Mouse (Mus musculus): ENCODE data around the gene Zbtb3. TPM values are rescaled to one million over a fixed set of nuclear protein-coding genes. Genes with fewer than 3 reads are reported as not detected.
A peak's percentile ranks its signal among the peaks of the same experiment; 100 is the strongest.

The Zbtb3 gene
- 2.4 and 2.9 TPM in 2 replicates for polyA plus RNA-seq (2012; rRNA removed)

DNA sequence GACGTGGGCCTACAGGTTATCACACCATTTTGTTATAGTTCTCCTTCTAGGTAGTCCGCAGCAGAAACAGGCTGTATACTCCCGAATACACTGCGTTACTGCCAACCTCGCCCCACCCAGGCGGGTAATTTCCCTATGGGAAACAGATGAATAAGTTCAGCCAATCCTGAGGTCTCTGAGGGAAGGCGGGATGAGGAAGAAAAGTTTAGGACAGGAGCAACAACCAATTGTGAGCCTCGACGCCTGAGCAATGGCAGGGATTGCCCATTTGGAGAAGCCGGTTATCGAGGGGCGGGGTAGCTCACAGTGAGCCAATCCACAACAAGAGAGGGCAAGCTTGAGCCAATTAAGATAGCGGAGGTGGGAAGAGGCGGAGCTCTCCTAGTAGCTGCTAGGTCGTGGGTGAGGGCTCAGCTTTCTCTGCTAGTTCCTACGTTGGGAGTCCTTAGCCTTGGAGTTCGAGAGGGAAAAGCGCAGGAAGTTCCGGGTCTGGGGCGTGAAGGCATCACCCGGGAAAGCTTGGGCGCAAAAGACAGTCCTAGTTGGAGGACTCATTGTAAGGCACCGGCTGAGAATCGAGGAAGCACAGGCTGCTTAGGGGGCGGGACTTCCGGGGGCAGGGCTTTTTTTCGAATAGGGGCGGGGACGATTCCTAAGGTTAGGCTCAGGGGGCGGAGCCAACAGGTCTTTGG is at the start of gene Zbtb3:
TSS of gene Zbtb3 (plus strand) at position 426 of the 692 bp plus-strand sequence.
- peak; percentile 98 for DNase-seq (ENCODE audit: low read depth)

DNA sequence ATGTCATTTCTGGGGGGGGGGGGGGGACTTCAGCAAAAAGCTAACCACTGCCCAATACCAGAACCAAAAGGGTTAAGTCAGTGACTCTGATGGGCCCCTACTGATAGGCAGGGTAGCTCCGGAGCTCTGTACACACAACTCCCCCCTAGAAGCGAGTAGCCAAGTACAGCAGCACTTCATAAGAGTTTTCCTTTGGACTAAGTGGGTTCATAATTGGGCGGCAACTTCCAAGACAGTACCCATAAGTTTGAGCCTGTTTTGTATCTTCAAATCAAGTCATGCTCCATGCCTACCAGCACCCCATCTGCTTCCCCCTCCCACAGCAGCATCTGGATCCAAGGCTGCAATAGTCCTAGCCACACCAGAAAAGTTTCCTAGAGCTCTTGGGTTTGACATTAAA is 46.7 kb upstream of the Zbtb3 start:
- DNase-seq (ENCODE audit: low read depth) = no peak

DNA sequence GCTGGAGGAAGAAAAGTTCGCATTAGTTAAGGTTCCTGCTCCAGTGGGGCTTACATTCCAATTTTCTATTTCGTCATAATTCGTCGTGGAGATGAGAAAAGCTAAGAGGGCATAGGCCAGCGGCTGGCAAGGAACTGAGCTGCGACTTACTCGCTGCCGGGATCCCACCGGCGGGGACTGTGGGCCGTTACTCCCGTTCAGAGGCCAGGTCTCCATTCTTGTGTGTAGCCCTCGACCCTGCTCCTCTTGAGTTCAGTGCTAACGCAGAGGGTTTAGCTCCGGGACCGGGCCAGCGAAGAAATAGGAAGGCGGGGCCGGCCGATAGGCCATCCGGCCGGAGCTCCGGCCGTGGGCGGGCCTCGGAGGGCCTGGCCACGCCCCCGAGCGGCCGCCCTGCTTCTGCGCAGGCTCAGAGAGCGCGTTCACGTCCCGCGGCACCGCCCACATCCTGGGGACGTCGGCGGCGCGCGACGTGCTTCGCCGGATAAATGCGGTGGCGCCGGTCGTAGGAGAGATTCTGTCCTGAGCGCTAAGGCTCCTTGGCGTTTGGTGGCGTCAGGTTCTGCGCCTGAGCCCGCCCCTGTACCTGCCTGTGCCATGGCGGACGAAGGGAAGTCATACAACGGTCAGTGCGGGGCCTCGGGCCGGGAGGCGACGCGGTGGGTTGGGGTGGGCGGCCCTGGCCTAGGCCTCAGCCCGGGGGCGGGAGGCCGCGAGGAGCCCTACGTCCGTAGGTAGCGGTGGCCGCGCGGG is 45.5 kb upstream of the Zbtb3 start, which contains the start of gene Nxf1:
TSS of gene Nxf1 (plus strand) at position 439 of the 753 bp plus-strand sequence.
- DNase-seq (ENCODE audit: low read depth) = no peak

DNA sequence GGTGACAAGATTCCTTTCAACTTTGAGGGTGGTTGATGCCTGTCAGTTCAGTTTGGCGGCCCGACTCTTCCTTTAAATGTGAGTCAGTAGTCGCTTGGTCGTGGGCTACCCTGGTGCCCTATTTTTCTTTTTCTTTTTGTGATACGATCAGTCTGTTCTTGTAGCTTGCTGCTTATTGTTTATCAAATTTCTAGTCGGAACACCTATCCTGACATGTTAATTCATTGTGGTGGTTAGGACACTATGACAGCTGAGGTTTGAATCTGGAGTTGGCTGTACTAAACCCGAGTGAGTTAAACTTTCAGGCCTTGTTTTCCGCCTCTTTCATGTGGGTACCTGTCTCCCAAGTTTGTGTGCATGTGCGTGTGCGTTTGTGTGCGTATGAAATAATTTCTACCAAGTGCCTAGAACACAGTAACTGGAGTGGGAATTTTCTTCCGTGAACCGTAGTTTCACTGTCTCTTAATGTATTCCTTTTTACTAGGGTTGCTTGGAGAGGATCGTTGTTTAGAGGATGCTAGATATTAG is 44.8 kb upstream of the Zbtb3 start:
- DNase-seq (ENCODE audit: low read depth) = no peak

DNA sequence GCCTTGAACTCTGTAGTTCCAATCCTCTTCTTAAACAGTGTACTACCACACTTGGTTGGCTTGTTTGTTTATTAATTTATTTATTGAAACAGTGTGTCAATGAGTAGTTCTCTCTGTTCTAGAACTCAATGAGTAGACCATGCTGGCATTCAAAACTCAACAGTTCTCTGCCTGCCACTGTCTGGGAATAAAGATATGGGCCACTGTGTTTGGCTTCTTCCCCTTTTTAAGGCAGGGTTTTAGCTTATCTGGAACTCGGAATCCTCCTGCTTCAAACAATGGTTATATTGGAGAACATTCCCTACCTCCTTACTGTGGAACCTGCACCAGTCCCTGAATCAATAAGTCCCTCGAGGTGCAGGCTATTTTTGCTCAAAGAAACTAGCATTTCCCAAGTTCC is 43.5 kb upstream of the Zbtb3 start:
- no peak for DNase-seq (ENCODE audit: low read depth)

DNA sequence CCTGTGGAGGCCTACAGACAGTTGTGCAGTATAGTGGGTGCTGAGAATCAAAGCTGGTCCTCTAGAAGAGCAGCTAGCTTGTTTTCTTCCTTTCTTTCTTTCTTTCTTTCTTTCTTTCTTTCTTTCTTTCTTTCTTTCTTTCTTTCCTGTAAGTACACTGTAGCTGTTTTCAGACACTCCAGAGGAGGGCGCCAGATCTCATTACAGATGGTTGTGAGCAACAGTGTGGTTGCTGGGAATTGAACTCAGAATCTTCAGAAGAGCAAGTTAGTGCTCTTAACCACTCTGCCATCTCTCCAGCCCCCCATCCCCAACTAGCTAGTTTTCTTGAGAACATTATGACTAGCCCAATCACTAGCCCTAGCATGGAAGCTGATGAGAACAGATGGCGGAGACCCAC is 41.6 kb upstream of the Zbtb3 start:
- DNase-seq (ENCODE audit: low read depth) = no peak

DNA sequence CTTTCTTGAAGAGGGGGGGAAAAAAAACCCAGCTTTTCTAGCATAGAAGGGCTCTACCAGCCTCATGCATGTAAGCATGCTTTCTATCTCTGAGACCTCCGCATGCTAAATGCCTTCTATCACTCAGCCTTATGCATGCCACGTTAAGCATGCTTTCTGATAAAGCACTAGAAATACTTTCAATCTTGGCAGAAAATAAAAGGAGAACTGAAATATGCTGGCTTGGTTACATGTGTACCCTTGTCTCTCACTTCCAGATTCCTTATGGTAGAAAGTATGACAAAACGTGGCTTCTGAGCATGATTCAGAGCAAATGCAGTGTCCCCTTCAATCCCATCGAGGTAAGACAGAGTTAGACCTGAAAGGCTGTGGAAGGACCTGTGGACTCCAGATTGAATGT is 39.1 kb upstream of the Zbtb3 start:
- no peak for DNase-seq (ENCODE audit: low read depth)

DNA sequence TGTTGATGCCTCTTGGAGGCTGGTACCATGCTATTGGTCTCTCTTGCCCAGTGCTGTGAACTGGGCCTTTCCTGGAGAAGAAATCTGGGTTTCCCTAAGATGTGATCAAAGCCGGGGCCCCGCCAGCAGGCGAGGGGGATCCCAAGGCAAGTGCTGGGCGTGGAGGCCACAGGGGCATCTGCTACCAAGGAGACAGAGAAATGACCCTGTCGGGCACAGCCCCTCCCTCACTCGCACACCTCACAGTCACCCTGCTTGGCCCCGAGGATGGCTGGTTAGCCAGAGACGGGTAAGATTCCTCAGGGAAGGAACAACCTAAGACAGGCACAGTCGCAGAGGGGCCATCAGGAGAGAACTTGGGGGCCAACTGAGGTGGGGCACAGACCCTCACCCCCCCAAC is 36.8 kb upstream of the Zbtb3 start:
- DNase-seq (ENCODE audit: low read depth) = no peak

DNA sequence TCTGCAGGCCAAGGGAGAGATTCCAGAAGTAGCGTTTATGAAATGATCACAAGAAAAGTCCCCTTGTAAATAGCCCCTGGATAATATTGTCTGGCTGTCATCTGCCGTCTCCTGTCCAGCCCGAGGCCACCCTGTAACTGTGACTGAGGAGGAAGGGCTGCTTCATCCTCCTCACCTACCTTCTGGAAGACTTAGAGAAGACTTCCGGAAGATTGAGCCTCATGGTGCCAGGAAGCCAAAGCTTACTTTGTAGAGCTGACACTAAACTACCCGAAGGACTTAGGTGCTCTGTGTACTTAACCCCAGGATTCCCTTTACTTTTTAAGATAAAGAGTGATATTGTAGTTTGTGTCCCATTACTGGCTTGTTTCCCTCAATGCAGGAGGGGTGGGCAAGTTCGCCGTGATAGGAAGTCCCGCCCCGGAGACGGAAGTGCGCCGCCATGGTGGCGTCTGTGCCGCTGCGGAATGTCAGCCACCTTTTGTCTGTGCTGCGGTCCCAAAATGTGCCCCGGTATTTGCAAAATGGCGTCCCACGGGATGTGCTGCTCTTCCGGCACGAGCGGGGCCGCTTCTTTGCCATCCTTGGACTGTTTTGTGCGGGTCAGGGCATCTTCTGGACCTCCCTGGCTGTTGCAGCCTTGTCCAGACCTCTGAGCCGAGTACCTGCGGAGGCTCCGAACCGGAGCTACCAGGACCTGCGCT is 31.6 kb upstream of the Zbtb3 start, which contains the start of gene Tmem223:
TSS of gene Tmem223 (plus strand) at position 430 of the 704 bp plus-strand sequence.
- no peak for DNase-seq (ENCODE audit: low read depth)

DNA sequence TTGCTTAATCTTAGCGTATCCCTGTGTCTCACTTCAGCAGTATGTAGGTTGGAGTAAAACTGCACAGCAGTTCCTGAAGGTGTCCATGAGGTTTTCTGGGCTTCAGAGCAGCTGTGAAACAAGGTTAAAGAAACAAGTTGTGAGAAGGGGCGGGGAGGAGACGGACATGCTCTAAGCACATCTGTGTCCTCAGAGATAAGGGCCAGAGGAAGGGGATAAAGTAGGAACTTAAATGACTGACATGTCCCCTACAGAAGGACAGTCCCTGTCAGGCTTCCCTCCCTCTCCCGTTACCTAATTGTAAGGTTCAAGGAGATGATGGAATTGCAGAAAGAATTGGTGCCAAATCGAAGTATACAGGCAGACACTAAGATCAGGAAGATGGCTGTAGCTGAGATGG is 29.4 kb upstream of the Zbtb3 start:
- no peak for DNase-seq (ENCODE audit: low read depth)

DNA sequence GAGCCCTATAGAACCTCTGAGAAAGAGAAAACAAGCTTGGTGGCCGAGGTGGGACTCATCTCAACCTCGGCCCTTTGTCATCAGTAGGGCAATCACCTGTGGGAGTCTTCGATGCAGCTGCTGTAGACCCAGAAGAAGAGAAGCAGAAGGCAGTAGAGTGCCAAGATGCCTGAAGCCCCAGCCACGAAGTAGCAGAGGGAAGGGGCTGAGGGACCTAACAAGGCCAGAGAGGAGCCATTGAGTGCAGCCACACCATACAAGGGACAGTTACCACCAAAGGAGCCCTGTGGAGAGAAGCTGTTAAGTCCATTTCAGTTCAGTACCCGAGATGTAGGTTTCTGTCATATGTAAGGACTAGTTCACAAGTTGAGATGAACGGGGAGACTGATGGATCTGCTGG is 28.9 kb upstream of the Zbtb3 start:
- no peak for DNase-seq (ENCODE audit: low read depth)

DNA sequence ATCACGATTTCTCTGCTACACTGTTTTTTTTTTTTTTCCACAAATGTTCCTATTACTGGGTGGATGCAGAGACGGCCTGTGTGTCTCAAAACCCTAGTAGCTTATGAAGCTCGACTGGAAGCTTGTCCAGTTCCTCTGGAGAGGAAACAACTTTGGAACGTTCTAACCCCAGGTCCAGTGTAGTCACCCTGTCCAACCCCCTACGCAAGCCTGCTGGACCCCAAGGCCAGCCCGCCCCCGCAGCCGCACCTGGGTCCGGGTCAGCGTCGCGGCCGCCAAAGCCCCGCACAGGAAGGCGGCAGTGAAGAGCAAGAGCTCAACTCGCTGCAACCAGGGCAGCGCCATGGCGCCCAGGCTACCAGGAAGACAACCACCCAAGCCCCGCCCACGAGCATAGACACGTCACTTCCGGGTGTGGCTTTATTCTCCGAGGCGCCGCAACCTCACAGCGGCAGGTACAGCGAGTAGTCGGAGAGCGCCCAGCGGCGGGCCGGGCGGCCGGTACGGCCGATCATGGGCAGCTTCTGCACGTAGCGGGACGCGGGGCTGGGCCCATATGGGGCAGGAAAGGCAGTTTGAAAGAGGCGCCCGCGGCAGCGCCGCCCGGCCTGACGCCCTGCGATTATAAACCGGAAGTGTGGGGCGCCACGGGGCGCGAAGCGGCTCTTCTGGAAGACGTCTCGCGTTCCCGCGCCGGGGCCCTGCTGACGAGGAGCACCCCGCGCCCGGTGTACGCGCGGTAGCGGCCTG is 28.1 kb upstream of the Zbtb3 start, which contains the start of gene Tmem179b:
TSS of gene Tmem179b (minus strand) at position 382 of the 750 bp plus-strand sequence.
- no peak for DNase-seq (ENCODE audit: low read depth)

DNA sequence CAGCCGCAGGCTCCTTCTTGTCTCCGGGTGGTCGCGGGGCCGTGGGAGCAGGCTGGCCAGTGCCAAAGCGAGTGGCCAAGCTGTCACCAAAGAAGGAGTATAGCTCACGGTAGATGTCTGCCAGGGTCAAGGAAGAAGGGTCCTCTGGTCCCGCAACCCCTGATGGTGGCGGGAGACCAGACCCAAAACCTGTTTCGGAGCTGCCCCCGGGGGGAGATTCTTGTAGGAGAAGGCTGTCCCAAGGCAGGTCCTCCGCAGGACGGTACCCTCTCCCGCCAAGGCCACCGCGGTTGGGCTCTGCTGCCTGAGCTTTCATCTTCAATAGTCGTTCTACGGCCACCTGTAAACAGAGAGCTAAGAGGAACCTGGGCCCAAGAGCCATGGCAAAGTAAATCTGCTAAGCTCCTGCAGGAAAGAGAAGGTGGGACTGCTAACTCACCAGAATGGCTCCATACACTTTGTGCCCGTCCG is 27.4 kb upstream of the Zbtb3 start:
- no peak for DNase-seq (ENCODE audit: low read depth)

DNA sequence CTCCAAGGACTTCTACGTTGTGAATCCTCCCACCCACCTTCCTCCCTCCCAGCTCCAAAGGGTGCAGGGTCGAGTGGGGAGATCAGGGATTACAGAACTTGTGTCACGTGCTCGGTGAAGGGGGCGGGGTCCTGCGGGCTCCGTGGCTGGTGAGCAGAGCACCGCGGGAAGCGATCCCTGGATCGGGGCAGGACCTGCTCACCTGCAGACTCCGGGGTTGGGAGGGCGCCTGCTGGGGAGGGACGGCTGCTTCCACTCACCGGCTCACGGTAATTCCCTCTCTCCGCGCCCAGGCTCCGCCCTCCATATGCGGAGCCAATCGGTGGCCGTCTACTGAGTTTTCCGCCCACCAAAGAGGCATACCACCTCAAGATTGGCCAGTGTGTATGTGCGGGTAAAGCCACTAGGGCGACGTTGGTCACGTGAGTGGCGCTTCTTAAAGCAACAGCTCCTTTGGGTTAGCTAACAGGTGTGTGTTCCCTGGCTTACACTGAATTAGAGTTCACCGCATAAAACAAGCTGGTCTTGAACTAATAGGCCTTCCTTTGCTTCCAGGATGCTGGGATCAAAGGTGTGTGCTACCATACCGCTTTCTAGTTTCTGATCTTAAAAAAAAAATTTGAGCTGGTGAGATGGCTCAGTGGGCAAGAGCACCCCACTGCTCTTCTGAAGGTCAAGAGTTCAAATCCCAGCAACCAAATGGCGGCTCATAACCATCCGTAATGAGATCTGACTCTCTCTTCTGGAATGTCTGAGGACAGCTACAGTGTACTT is 16.2 kb upstream of the Zbtb3 start, which contains the start of gene Taf6l:
TSS of gene Taf6l (minus strand) at position 410 of the 774 bp plus-strand sequence.
- DNase-seq (ENCODE audit: low read depth) = peak; percentile 82

DNA sequence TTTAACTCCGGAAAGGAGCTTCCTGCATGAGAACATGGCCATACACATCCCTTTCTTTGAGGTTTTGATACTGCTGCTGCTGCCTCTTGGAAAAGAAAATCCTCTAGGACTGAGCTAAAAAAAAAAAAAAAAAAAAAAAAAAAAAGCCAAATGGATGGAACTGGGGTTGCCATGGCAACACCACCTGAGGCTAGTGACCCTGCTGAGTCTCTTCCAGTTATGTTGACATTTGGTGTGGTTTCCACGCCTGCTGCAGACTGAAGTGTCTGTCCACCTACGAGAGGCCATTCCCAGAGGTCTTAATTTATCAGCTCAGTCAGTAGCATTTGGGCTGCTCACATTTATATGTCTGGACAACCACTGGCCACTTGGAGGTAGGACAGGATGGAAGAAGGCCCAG is 13.8 kb upstream of the Zbtb3 start:
- DNase-seq (ENCODE audit: low read depth) = no peak

DNA sequence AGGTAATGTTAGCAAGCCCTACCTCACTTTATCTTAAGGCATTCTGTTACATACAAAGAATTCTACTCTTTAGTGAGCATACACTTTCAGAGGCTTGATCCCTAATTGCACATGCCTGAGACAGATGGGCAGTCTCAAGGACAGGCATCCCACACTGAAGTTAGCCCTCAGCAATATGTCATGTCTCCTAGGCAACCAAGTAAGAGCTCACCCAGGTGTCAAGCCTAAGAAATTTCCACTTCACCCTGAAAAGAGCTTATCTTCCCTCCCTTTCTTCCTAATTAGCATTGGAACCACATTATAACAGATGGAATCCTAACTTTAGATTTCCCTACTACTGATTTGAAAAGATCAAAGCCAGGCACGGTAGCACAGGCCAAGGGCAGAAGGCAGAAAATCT is 13.2 kb upstream of the Zbtb3 start:
- no peak for DNase-seq (ENCODE audit: low read depth)

DNA sequence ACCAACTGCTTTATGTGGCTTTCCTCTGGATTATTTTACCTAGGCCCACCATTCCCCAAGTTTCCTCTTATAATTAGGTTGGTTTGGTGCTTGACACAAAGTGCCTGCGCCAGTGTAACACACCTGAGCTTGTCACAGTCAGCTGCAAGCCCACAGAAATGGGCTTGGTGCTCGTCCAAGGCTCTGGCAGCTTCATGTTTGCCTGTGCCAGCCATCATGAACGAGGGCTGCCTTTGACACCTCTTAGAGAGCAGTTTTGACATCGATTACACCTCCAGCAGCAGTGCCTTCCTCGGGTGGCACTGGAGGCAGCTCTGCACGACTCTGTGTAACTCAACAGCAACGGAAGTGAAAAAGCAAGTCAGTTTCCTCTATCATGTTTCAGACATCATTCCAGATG is 12.2 kb upstream of the Zbtb3 start:
- no peak for DNase-seq (ENCODE audit: low read depth)

DNA sequence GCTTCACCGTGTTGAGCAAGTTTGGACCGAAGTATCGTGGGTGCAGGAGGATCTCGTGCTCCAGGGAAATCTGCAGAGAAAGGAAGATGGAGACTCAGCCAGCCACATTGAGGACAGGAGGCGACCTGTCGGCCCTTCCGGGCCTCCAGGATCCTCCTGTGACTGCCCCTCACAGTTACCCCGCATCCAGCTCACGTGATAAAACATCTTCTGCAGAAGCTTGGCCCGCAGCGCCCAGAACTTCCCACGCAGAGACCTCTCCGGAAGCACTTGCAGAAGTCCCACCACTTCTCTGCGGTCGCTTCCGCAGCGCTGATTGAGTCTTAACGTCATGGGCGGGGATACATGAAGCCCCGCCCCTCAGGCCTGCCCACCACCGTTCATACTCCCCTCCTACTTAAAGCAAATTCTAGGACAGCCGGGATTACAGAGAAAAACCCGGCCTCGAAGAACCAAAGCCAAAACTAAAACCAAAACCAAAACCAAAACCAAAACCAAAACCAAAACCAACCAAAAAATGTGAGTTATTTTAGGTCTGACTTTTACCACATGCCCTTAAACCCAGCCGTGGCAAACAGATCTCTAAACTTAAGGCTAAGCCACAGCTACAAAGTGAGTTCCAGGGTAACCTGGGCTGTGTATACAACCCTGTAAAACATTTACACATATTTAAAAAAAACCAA is 4.0 kb upstream of the Zbtb3 start, which contains the start of gene Polr2g:
TSS of gene Polr2g (minus strand) at position 314 of the 683 bp plus-strand sequence.
- DNase-seq (ENCODE audit: low read depth) = peak; percentile 46

DNA sequence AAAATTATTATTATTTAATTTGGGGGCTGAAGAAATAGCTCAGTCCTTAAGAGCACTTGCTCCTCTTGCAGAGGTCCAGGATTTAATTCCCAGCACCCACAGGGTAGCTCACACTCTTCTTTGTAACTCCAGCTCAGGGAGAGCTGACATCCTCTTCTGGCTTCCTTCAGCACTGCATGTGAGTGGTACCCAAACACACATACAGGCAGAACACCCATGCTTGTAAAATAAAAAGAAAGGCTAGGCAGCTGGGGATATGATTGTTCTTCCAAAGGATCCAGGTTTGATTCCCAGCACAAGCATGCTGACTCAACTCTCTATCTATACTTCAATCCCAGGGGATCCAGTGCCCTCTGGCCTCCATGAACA is 3.4 kb upstream of the Zbtb3 start:
- DNase-seq (ENCODE audit: low read depth) = no peak

Data from gonadal fat pad, adult 2 months (tissue).